12 mouse cellular contexts compared by ENCODE assay signal in genomic region chr17:10338286-10338685, GRCm38 (mm10). TPM values are rescaled to one million over a fixed set of nuclear protein-coding genes. Genes with fewer than 3 reads are reported as not detected.
A peak's percentile ranks its signal among the peaks of the same experiment; 100 is the strongest.
DNase-seq lines count a peak whose midpoint lies in the region; TF ChIP-seq lines count a peak whose summit lies in the region.
"Had no signal": no experiment of that assay in that cellular context is flagged by ENCODE, and none has a peak within 500 bp of the region (broad histone marks: within the 10 kb centered on the region; RNA-seq: fewer than 3 reads in every experiment).

No protein-coding gene starts in this region.

- no peak for TF ChIP-seq CTCF in left cerebral cortex, adult 2 months (IDR thresholded peaks at IDR 0.05)
- no peak for TF ChIP-seq CTCF in thymus, adult 2 months (IDR thresholded peaks at IDR 0.05; ENCODE audit: borderline replicate concordance, control insufficient read depth, extremely low read depth, insufficient read depth, low read length, poor library complexity)

- H3K4me1 ChIP-seq in thymus, adult 2 months (replicated peaks; ENCODE audit: control insufficient read depth, insufficient read depth, low read length): peaks cover 6% of the 10 kb centered on the region

- H3K4me3 ChIP-seq in left cerebral cortex, adult 2 months: no peak overlapping the region
- no peak overlapping the region for H3K4me3 ChIP-seq in thymus, adult 2 months (ENCODE audit: control insufficient read depth, insufficient read depth, low read length)
- H3K4me3 ChIP-seq: erythroblast, embryonic 14.5 days; stomach, embryonic 15.5 days had no signal

- H3K27ac ChIP-seq in left cerebral cortex, adult 2 months: peak overlapping the region; percentile 15; the same call in 1 of the 2 replicates
- H3K27ac ChIP-seq in thymus, adult 2 months (ENCODE audit: control insufficient read depth, insufficient read depth, low read length): no peak overlapping the region
- H3K27ac ChIP-seq: stomach, embryonic 15.5 days had no signal

- 95% methylated on average over 10 of the region's 10 CpGs for WGBS in thymus, adult 2 months

- intact Hi-C loops in left cerebral cortex, adult 2 months (cut with DNase I): no loop called here

- H3K27me3 ChIP-seq in thymus, adult 2 months (ENCODE audit: control insufficient read depth, insufficient read depth, low read length): no peaks in the 10 kb centered on the region
- H3K27me3 ChIP-seq: stomach, embryonic 15.5 days had no signal

- H3K36me3 ChIP-seq in thymus, adult 2 months (ENCODE audit: control insufficient read depth, insufficient read depth, low read length): no peaks in the 10 kb centered on the region
- H3K36me3 ChIP-seq: stomach, embryonic 15.5 days had no signal

- no peak for TF ChIP-seq POLR2A in thymus, adult 2 months (IDR thresholded peaks at IDR 0.05; ENCODE audit: control insufficient read depth, extremely low read depth, insufficient read depth, low read length, poor library complexity)

- DNase-seq in heart, adult 11 months: peak; percentile 88
- no peak for DNase-seq in heart, adult 9 months (ENCODE audit: low spot score in 2 of 2)
- no peak for DNase-seq in left cerebral cortex, adult 2 months (ENCODE audit: extremely low spot score in 1 of 2, low spot score in 2 of 2)
- no peak for DNase-seq in left cerebral cortex, adult 9 months (ENCODE audit: low spot score in 2 of 2)
- DNase-seq in kidney, postnatal 10 days: peak; percentile 60
- DNase-seq in lung, postnatal 10 days: peak; percentile 38
- DNase-seq in Muller cell, postnatal 12 days (ENCODE audit: inconsistent ontology term): no peak
- DNase-seq in thymus, adult 2 months: no peak
- DNase-seq: cerebellum, postnatal 14 days; gastrocnemius, postnatal 14 days had no signal

RNA-seq across cellular contexts. Expression of gene Qk, which starts 18.6 kb away (rescaled TPM):
- total RNA-seq in left cerebral cortex, adult 2 months (2021): 100 to 1,000 TPM; 311 to 342 TPM
- polyA plus RNA-seq in thymus, adult 2 months (2012; rRNA removed): 182 and 203 TPM in 2 replicates

Comparison
In these comparisons a context has a peak if more than half of its experiments do, and no peak if none do; other contexts are left out.
1. DNase-seq: peak in heart, adult 11 months (single experiment), kidney, postnatal 10 days (single experiment) and lung, postnatal 10 days (single experiment); none in heart, adult 9 months (0 of 2), left cerebral cortex, adult 2 months (0 of 2), left cerebral cortex, adult 9 months (0 of 2), Muller cell, postnatal 12 days (single experiment) and thymus, adult 2 months (single experiment).